Mouse (Mus musculus): Measurements from ENCODE around the gene Fktn. TPM values are rescaled to one million over a fixed set of nuclear protein-coding genes. Genes with fewer than 3 reads are reported as not detected.

Gene Fktn
- polyA plus RNA-seq, 1 experiment from 2014 or later, result 14.2 TPM

DNA sequence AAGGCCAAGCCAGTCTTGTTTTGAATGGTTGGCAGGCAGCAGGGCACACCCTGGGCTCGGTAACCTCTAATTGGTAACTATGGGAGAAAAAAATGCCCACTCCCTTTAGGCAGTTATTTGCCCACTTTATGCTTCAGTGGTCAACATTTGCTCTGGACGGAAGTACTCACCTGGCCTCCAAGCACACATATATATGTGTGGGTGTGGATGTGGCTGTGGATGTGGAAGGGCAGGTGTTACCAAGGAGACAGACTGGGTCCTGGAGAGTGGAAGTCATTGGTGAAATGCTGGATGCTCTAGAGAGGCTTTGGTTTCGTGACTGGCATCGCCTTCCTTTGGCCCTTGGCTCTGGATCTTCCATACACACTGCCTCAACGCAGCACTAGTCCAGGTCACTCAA, 58.2 kb downstream of the Fktn start:
- no peak overlapping the region for H3K9ac ChIP-seq
- no peak overlapping the region for H3K4me3 ChIP-seq (replicated peaks)
- 73% methylated on average over 5 of the region's 5 CpGs for WGBS
- no peaks in the 10 kb centered on the region for H3K4me1 ChIP-seq
- H3K4me2 ChIP-seq (replicated peaks), result no peak overlapping the region
- peaks cover 12% of the 10 kb centered on the region for H3K27me3 ChIP-seq
- H3K36me3 ChIP-seq, result no peaks in the 10 kb centered on the region
- no peak overlapping the region for H3K27ac ChIP-seq (replicated peaks)
- ATAC-seq (ENCODE audit: insufficient number of reproducible peaks, low FRiP score, low TSS enrichment, low read depth), result no peak
- H3K9me3 ChIP-seq (replicated peaks), result no peaks in the 10 kb centered on the region

DNA sequence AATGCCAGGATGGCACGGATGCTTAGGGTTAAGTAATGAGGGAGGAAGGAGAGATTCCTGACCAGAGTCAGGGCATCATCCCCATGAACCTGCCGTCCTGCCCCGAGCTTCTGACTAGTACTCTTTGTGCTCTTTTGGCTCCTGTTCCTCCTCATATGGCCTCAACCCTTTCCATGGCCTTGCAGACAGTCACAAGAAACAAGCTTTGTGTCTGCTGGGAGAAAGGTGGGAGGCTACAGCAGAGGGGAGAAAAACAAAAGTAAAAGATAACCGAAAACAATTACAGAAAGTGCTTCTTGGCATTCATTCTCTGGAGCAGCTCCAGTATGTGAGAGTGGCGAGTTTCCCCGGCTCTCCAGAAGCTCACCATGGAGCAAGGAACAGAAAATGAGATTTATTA, 60.1 kb downstream of the Fktn start:
- WGBS, result 49% methylated on average over 6 of the region's 6 CpGs
- H3K4me3 ChIP-seq (replicated peaks), result no peak overlapping the region
- 0 out of 2 replicates have a peak, but pooled peaks cover 4% of the 10 kb centered on the region for H3K4me1 ChIP-seq
- H3K9ac ChIP-seq, result no peak overlapping the region
- H3K36me3 ChIP-seq, result no peaks in the 10 kb centered on the region
- no peaks in the 10 kb centered on the region for H3K9me3 ChIP-seq (replicated peaks)
- no peak for ATAC-seq (ENCODE audit: insufficient number of reproducible peaks, low FRiP score, low TSS enrichment, low read depth)
- H3K27ac ChIP-seq (replicated peaks), result no peak overlapping the region
- H3K27me3 ChIP-seq, result peaks cover 17% of the 10 kb centered on the region
- H3K4me2 ChIP-seq (replicated peaks), result no peak overlapping the region

DNA sequence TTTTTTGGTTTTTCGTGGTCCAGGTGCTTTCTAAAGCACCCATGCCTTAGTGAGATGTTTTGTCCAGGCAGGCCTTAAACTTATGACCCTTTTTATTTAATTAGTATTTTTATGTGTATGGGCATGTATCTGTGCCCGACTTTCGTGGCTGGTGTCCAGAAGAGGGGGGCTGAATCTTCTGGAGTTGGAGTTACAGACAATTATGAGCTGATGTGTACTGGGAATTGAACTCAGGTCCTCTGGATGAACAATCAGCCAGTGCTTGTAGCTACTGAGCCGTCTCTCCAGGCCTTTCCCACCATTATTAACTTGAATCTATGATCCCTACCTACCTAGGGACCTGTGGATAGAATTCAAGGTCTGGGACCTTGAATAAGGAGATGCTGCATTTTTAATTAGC, 67.6 kb downstream of the Fktn start:
- H3K4me3 ChIP-seq (replicated peaks), result no peak overlapping the region
- no peak overlapping the region for H3K4me2 ChIP-seq (replicated peaks)
- no peaks in the 10 kb centered on the region for H3K9me3 ChIP-seq (replicated peaks)
- H3K27ac ChIP-seq (replicated peaks), result no peak overlapping the region
- H3K36me3 ChIP-seq, result no peaks in the 10 kb centered on the region
- H3K27me3 ChIP-seq, result peaks cover 15% of the 10 kb centered on the region
- peaks cover 16% of the 10 kb centered on the region for H3K4me1 ChIP-seq
- 57% methylated on average over 4 of the region's 4 CpGs for WGBS
- H3K9ac ChIP-seq, result no peak overlapping the region
- ATAC-seq (ENCODE audit: insufficient number of reproducible peaks, low FRiP score, low TSS enrichment, low read depth), result no peak

DNA sequence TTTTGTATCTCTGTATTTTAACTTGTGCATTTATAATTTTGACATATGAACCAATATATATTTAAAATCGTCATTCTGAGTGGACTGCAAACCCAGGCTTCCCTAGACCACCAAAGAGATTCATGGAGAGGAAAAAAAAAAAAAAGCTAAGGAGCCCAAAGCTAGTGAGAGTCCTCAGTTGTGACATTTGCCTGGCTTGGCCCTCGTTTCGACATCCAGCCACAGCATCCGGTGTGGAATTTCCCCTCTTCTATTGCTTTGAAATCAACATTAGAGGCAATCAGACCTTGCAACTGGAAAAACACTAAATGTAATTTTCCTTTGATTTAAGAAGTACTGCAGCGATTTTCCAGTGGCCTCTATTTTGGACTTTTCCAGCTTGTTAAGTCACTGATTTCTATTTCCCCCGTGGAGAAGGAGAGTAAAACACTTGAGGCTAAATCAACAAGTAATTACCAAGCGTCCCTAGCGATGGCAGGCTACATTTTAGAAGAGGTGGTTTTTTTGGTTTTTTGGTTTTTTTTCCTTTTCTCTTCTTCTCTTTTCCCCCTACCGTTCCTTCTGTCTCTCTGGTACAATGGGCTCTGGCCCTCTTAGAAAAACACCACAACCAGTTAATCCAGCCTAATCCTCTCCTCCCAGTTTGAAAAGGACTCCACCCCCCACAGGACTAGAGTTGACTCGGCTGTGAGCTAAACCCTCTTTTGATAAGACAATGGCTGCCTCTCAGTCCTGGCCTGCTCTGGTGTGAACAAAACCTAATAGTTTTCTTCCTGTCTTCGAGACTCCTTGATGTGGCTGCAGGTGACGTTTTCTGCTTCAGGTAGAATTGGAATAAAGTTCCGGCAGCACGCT, 68.6 kb downstream of the Fktn start:
- H3K9ac ChIP-seq, result no peak overlapping the region
- H3K4me3 ChIP-seq (replicated peaks), result no peak overlapping the region
- H3K27me3 ChIP-seq, result peaks cover 6% of the 10 kb centered on the region
- peaks cover 16% of the 10 kb centered on the region for H3K4me1 ChIP-seq
- 14% methylated on average over 14 of the region's 14 CpGs for WGBS
- H3K9me3 ChIP-seq (replicated peaks), result no peaks in the 10 kb centered on the region
- H3K27ac ChIP-seq (replicated peaks), result no peak overlapping the region
- no peak for ATAC-seq (ENCODE audit: insufficient number of reproducible peaks, low FRiP score, low TSS enrichment, low read depth)
- no peaks in the 10 kb centered on the region for H3K36me3 ChIP-seq
- no peak overlapping the region for H3K4me2 ChIP-seq (replicated peaks)

DNA sequence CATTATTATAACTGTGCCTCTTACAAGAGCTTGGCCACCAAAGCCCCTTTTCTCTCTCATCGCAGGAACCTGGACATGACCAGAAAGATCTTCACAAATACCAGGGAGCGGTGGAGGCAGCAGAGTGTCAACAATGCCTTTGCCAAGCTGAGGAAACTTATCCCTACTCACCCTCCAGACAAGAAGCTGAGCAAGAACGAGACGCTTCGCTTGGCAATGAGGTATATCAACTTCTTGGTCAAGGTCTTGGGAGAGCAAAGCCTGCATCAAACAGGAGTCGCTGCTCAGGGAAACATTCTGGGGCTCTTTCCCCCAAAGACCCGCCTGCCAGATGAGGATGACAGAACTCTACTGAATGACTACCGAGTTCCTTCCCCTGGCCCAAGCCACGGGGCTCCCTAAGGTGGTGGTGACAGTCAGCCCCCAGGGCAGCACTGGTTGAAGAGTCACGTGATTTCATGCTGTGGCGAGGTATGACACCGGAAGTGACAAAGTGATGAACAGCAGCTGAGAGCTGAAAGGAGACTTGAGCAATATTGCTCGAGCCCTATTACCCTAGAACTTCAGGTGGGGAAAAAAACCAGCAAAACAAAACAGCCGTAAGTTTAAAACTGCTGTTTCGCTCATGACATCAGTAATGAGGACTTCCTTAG, 72.1 kb downstream of the Fktn start:
- Histone ChIP-seq H3K9ac (no peak overlapping the region), H3K27ac (replicated peaks) (no peak overlapping the region), H3K4me3 (replicated peaks) (no peak overlapping the region), H3K4me1 (no peaks in the 10 kb centered on the region; the same call in 1 of the 2 replicates), H3K4me2 (replicated peaks) (no peak overlapping the region), H3K36me3 (no peaks in the 10 kb centered on the region), H3K27me3 (no peaks in the 10 kb centered on the region), H3K9me3 (replicated peaks) (no peaks in the 10 kb centered on the region)
- WGBS, result 74% methylated on average over 15 of the region's 15 CpGs
- no peak for ATAC-seq (ENCODE audit: insufficient number of reproducible peaks, low FRiP score, low TSS enrichment, low read depth)

DNA sequence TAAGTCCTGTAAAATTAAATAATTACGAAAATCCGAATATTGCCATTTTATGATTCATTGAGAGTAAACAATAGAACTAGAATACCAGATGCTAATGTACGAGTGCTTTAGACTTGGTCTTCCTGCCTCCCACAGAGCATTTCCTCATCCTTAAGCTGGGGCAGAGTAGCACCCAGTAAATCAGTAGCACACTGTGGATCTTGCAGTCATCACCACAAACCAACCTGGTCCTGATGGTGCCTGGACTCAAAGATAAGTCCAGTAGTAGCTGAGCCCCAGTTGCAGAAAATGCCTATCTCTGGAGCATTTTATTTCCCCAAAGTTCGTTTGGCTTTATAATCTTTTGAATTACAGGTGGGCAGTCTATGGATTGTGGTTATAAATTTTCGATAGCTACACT, 73.1 kb downstream of the Fktn start:
- H3K27me3 ChIP-seq, result no peaks in the 10 kb centered on the region
- H3K4me3 ChIP-seq (replicated peaks), result no peak overlapping the region
- no peaks in the 10 kb centered on the region; the same call in 1 of the 2 replicates for H3K4me1 ChIP-seq
- H3K9ac ChIP-seq, result no peak overlapping the region
- no peaks in the 10 kb centered on the region for H3K9me3 ChIP-seq (replicated peaks)
- no peak for ATAC-seq (ENCODE audit: insufficient number of reproducible peaks, low FRiP score, low TSS enrichment, low read depth)
- no peaks in the 10 kb centered on the region for H3K36me3 ChIP-seq
- no peak overlapping the region for H3K27ac ChIP-seq (replicated peaks)
- no peak overlapping the region for H3K4me2 ChIP-seq (replicated peaks)
- 69% methylated on average over 5 of the region's 5 CpGs for WGBS

DNA sequence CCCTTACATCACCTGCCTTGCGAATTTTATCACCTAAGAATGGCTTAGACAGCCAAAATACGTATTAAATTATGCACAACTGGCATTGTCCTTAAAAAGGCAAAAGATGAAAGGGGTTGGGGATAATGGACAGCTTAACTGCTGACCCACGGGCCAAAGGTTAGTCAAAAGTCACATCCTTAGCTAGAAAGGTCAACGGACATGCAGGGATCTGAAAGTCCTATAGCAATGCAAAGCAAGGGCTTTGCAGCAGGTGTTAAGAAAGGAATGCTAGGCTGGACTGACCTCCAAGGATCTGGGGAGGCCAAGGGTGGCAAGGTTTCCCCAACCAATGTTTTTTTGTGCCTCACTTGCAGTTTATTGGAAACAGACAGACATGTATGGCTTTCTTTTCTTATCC, 75.5 kb downstream of the Fktn start:
- H3K27me3 ChIP-seq, result no peaks in the 10 kb centered on the region
- no peaks in the 10 kb centered on the region for H3K36me3 ChIP-seq
- no peak for ATAC-seq (ENCODE audit: insufficient number of reproducible peaks, low FRiP score, low TSS enrichment, low read depth)
- H3K4me2 ChIP-seq (replicated peaks), result no peak overlapping the region
- 15% methylated on average over 4 of the region's 4 CpGs for WGBS
- no peak overlapping the region for H3K4me3 ChIP-seq (replicated peaks)
- no peaks in the 10 kb centered on the region for H3K9me3 ChIP-seq (replicated peaks)
- no peak overlapping the region for H3K27ac ChIP-seq (replicated peaks)
- H3K4me1 ChIP-seq, result no peaks in the 10 kb centered on the region
- no peak overlapping the region for H3K9ac ChIP-seq

DNA sequence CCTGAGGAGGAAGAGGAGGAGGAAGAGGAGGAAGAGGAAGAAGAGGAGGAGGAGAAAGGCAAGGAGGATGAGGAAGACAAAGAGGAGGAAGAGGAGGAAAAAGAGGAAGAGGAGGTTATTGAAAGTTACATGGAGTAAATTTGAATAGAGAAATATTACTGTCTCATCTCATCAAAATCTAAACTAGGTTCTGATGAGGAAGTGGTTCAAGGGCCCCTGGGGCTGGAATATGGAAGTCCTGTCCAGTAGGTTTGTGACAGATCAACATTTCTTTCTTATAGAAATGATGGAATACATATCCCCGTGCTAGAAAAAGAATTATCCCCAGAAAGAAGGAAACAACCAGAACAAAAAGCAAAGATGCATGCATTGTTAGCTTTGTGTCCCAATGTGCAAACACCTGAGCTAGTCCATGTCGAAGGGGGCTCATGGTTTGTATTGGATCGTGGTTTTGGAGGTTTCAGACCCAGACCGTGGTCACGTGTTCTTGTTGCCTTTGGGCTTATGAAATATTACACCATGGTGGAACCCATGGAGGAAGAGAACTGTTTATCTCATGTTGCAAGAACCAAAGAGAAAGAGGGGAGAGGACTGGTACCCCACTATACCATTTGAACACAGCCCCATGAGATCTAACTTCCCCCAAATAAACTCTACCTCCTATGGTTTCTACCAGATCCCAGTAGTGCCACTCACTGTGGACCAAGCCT, 80.6 kb downstream of the Fktn start:
- 74% methylated on average over 5 of the region's 5 CpGs for WGBS
- Histone ChIP-seq H3K9me3 (replicated peaks) (no peaks in the 10 kb centered on the region), H3K4me2 (replicated peaks) (no peak overlapping the region), H3K27ac (replicated peaks) (no peak overlapping the region), H3K4me3 (replicated peaks) (no peak overlapping the region), H3K36me3 (no peaks in the 10 kb centered on the region), H3K27me3 (no peaks in the 10 kb centered on the region; the same call in 1 of the 2 replicates), H3K9ac (no peak overlapping the region), H3K4me1 (no peaks in the 10 kb centered on the region)
- no peak for ATAC-seq (ENCODE audit: insufficient number of reproducible peaks, low FRiP score, low TSS enrichment, low read depth)

DNA sequence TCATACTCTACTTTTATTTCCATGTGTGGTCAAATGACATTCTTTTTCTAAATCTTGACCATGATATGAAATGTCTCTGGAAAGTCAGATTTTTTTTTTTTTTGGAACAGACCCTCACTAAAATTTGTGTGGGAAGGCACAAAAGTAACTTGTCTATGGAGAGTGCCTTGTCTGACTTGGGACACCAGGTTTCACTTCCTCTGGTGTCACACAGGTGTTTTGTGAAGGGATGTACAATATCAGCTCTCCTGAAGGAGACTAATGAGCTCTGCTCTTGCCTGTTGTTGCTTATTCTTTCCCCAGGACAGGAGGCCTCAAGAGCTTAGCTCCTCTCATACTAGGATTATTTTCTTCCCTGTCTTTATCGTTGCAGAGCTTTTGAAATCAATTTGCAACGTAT, 81.3 kb downstream of the Fktn start:
- no peak overlapping the region for H3K27ac ChIP-seq (replicated peaks)
- no peak overlapping the region for H3K4me3 ChIP-seq (replicated peaks)
- no peaks in the 10 kb centered on the region for H3K36me3 ChIP-seq
- H3K4me1 ChIP-seq, result 0 out of 2 replicates have a peak, but pooled peaks cover 3% of the 10 kb centered on the region
- H3K4me2 ChIP-seq (replicated peaks), result no peak overlapping the region
- no peak overlapping the region for H3K9ac ChIP-seq
- no peaks in the 10 kb centered on the region; the same call in 1 of the 2 replicates for H3K27me3 ChIP-seq
- no peaks in the 10 kb centered on the region for H3K9me3 ChIP-seq (replicated peaks)
- 47% methylated on average over 2 of the region's 2 CpGs for WGBS
- no peak for ATAC-seq (ENCODE audit: insufficient number of reproducible peaks, low FRiP score, low TSS enrichment, low read depth)

DNA sequence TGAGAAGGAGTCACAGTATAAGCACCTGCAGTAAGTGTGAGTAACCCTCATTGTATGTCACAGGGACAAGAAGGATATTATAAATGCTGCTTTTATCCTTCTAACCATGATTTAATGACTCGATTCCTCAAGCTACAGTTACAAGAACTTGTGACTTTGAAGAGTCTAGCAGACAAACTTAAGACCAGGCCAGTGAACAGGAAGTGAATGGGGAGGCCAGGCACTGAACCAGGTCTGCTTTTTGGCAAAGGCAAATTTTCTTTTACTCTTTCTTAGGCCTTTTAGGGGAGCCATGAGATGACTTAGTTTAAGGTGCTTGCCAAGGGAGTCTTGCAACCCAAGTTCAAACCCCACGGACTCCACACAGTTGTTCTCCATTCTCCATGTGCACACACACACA, 81.9 kb downstream of the Fktn start:
- no peaks in the 10 kb centered on the region for H3K9me3 ChIP-seq (replicated peaks)
- no peak for ATAC-seq (ENCODE audit: insufficient number of reproducible peaks, low FRiP score, low TSS enrichment, low read depth)
- H3K36me3 ChIP-seq, result no peaks in the 10 kb centered on the region
- H3K27ac ChIP-seq (replicated peaks), result no peak overlapping the region
- 75% methylated on average over 2 of the region's 2 CpGs for WGBS
- no peak overlapping the region for H3K4me2 ChIP-seq (replicated peaks)
- H3K9ac ChIP-seq, result no peak overlapping the region
- no peaks in the 10 kb centered on the region; the same call in 1 of the 2 replicates for H3K27me3 ChIP-seq
- 0 out of 2 replicates have a peak, but pooled peaks cover 3% of the 10 kb centered on the region for H3K4me1 ChIP-seq
- H3K4me3 ChIP-seq (replicated peaks), result no peak overlapping the region

Data from embryonic facial prominence, embryonic 15.5 days (tissue).